Mouse (Mus musculus) cerebellum, adult 2 months (tissue): ENCODE results near the gene Cpsf4l.

Source experiments
- CTCF ChIP-seq: fragments of 200-500 bp; IDR thresholded peaks from 2 replicates; pipeline ENCODE4 v1.5.1; 2011; ENCODE audit warnings: low read depth, mild to moderate bottlenecking, control low read depth, low read length, moderate library complexity, borderline replicate concordance; ENCODE audit not compliant: insufficient read depth
- POLR2A ChIP-seq: fragments of 200-500 bp; IDR thresholded peaks from 2 replicates; pipeline ENCODE4 v1.6.1; 2011; ENCODE audit warnings: low read length, control low read depth, borderline replicate concordance; ENCODE audit not compliant: insufficient read depth

- TF ChIP-seq CTCF (no peak), POLR2A (no peak)
Measured at GRCm38 (mm10) chr11:113727992-113728391, 18.2 kb upstream of the Cpsf4l start.
